Mouse (Mus musculus) ovary, postnatal 10 days (tissue): ENCODE data around the gene Gbp5.

Experiments used
- DNase-seq: peaks from one replicate; pipeline ENCODE4 v3.0.0; 2022; ENCODE audit warnings: low spot score

Gbp5 gene

DNA sequence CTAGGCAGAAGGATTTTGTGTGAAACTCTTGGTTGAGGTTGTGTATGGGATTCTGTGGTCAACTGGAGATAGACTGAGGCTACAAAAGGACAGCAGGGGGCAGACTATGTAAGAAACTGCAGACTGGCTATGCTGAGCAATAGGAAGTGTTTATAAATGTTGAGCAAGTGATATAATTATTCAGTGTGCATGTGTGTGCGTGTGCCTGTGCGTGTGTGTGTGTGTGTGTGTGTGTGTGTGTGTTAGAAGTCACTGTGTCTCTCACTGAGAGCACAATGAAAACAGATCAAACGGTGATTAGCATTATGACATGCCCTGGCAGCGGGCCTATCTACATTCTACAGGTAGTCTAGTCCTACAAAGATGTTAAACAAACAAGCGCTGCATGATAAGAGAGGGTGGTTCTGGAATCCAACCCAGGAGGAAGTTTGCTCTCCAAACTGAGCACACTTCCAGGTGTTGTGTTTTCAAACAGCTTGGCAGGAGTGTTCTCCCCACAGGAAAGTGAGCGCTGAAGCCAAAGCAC, at the start of gene Gbp5:
TSS of gene Gbp5 (plus strand) at position 443 of the 526 bp plus-strand sequence.
- DNase-seq, result no peak

DNA sequence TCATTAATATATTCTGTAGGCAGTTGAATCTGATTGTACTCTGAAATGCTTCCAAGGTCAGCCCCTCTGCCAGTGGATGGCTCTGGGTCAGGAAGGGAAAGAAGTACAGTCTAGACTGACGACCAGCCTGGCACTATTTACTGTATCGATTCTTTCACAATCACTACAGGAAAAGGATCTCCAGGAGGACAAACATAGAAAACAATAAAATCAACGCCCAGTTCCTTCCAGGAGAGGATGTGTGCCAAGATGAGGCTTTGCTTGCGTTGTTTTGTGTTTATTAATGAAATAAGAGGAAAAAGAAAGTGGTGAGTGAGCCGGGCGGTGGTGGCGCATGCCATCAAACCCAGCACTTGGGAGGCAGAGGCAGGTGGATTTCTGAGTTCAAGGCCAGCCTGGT, 39.6 kb upstream of the Gbp5 start:
- DNase-seq, result no peak

DNA sequence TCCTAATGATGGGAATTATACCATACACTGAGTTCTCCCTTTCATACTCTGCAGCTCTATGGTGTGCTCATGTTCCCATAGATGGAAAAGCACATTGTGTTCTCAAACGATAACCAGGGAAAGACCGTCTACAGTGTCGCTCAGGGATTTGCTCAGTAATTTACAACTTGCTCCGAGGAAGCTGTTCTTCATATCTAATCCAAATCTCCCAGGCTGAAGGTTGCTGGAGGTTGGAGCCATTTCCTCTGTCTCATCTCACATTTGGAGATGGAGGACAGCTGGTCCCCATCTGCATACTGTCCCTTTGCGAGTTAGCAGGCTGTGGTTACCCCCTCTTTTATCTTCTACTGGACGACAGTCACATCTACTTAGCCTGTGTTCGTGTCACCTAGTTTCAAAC, 34.5 kb upstream of the Gbp5 start:
- no peak for DNase-seq

- no peak for DNase-seq
Observed at GRCm38 (mm10) chr3:142462764-142463751, 30.7 kb upstream of the Gbp5 start.

- DNase-seq, result no peak
Observed at GRCm38 (mm10) chr3:142474349-142474983, 19.3 kb upstream of the Gbp5 start.

DNA sequence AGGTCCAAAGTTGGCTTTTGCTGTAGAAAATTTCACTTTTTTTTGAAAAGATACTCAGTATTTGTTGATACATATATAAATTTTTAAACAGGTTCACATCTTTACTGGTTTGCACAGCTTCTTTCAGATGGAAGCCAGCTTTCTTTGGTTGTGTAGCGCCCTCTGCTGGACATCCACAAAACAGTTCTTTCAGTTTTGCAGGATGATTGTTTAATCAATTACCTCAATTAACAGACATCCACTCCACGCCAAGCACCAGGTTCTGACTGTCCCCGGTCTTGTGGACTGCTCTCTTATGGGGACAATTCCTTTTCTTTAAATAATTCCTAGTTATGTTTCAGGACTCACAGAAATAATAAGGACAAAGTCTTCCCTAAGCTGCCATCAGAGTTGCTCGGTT, 17.9 kb upstream of the Gbp5 start:
- DNase-seq, result no peak

- no peak for DNase-seq
Observed at GRCm38 (mm10) chr3:142477866-142478265, 15.9 kb upstream of the Gbp5 start.

DNA sequence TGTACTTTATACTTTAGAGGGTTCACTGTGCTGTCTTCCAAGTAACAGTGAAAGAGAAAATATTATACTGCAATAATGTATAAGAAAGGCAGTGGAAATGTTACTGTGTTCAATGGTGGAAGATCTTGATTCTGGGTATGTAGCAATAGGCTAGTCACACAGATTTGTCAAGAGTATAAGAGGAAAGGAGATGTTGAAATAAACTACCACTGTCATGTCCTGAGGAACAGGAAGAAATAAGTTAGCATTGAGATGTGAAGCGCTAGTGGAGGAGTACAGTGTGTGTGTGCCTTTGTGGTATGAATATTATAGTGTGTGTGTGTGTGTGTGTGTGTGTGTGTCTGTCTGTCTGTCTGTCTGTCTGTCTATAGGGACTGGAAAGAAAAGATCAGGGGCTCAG, 15.4 kb upstream of the Gbp5 start:
- no peak for DNase-seq

DNA sequence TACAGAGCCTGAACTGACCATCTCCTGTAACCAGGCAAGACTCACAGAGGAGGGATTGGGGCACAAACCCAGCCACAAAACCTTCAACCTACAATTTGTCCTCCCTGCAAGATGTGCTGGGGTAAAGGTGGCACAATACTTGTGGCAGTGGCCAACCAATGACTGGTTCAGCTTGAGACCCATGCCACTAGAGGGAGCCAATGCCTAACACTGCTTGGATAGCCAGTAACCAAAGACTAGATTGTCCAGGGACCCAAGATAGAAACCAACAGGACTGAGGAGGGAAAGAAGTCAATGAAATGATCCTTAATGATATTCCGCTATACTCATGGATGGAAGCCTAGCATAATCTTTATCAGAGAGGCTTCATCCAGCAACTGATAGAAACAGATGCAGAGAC, 3.3 kb upstream of the Gbp5 start:
- DNase-seq, result peak; percentile 32

DNA sequence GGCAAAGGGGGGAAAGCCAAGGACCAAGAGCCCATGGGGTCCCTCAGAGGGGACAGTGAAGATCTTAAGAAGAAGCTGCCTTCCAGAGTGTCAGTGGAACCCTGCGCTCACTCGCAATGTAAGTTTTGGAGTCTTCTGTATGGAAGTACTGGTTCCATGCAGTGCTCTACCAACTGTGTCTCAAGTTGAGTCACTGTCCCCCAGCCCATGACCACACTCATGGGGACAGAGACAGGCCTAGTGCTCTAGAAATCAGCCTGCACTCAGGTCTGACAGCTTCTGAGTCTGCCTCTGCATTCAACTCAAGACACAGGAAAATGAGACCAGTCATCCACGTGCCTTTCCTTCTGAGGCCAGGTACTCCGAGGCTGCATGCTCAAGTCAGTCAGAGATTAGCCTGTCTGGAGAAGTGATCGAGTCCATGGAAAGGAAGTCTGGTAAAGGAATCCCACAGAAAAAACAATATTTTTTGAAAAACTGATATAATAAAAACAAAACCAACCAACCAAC, 1.4 kb downstream of the Gbp5 start:
- no peak for DNase-seq

- no peak for DNase-seq
Observed at GRCm38 (mm10) chr3:142496113-142497101, 2.6 kb downstream of the Gbp5 start.

GRCm38 (mm10) chr3:142497123-142497841, 3.5 kb downstream of the Gbp5 start:
- DNase-seq, result no peak

GRCm38 (mm10) chr3:142498941-142499340, 5.2 kb downstream of the Gbp5 start:
- DNase-seq, result no peak

DNA sequence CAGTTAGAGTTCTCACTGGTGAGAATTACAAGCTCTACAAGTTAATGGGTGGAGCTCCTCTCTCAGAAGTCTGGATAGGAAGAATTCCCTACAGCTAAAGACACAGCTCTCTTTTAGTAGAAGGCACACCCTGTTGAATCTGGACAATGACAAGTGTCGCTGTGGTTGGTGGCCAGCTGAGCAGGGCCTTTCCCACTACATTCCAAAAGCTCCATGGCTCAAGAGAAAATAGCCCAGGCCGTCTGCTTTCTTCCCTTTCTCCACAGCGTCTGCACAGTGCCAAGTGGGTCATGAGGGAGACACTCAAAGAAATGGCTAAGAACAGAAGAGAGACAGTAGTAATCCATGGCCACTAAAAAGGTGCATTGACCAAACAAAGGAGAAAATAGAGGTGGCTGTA, 34.3 kb downstream of the Gbp5 start:
- no peak for DNase-seq

GRCm38 (mm10) chr3:142529597-142529996, 35.8 kb downstream of the Gbp5 start:
- no peak for DNase-seq

GRCm38 (mm10) chr3:142530087-142530953, 36.5 kb downstream of the Gbp5 start, which contains the start of gene Gbp7:
Gbp7 (plus strand) TSS chr3:142530342.
- DNase-seq, result peak; percentile 39

DNA sequence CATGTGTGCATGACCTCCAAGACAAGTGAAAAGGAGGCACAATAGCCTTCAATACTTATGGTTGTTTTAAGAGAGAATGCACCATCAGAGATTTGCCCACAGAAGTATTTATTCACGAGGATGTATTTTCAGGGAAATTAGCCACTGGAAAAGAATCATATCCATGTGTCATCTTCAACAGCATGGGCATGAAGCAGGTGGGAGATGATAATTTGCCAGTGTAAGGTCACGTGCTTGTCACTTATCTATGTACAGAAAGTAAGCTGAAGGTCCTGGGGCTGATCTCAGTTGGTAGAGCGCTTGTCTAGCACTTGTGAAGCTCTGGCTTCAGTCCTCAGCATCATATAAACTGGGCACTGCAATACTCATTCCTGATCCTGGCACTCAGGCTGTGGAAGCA, 37.8 kb downstream of the Gbp5 start:
- DNase-seq, result no peak

DNA sequence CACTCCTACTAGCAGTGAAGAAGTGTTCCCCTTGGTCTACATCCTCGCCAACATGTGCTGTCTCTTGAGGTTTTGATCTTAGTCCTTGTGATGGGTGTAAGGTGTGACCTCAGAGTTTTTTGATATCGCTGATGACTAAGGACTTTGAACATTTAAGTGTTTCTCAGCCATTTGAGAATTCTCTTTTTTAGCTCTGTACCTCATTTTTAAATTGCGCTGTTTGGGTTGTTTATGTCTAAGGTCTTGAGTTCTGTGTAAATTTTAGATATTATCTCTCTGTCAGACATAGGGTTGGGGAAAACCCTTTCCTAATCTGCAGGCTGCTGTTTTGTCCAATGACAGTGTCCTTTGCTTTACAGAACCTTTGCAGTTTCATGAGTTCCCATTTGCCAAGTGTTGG, 39.4 kb downstream of the Gbp5 start:
- no peak for DNase-seq

GRCm38 (mm10) chr3:142535667-142536066, 41.9 kb downstream of the Gbp5 start:
- no peak for DNase-seq

DNA sequence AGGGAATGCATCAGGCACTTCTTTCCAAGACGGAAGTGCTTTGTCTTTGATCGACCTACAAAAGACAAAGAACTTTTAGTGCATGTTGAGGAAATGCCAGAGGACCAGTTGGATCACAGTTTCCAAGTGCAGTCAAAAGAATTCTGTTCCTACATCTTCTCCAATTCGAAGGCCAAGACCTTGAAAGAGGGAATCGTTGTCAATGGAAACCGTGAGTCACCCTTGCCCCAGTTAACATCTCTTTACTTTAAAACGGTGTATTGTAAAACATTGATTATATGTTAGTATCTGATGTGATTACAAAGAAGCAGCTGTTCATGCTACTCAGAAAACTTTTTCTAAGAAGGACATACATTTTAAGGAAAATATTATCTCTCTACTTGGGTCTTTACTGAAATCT, 47.6 kb downstream of the Gbp5 start:
- no peak for DNase-seq
